Mouse (Mus musculus) MEL (cell line): ENCODE results near the gene Psd. TPM values are rescaled to one million over a fixed set of nuclear protein-coding genes. Genes with fewer than 3 reads are reported as not detected.
A peak's percentile ranks its signal among the peaks of the same experiment; 100 is the strongest.

Experiments used
- DNase-seq: peaks from one replicate; pipeline ENCODE4 v3.0.0; 2011; ENCODE audit warnings: low read depth, low spot score
- H3K27ac ChIP-seq: 2 replicates; pipeline ENCODE4 v1.5.1; 2012; ENCODE audit warnings: low read depth, mild to moderate bottlenecking, control low read depth, low read length, moderate library complexity; ENCODE audit not compliant: control insufficient read depth
- H3K27me3 ChIP-seq, 2 experiments: fragments of 150-350 bp in 1 of 2; sonication (generic) in 1 of 2; 2 replicates each; pipeline ENCODE4 v1.6.1; 2012; ENCODE audit warnings: low read length in 2 of 2, mild to moderate bottlenecking in 2 of 2, improper control_type of control experiment in 1 of 2, moderate library complexity in 1 of 2; ENCODE audit not compliant: insufficient read depth in 2 of 2, control insufficient read depth in 1 of 2
- H3K36me3 ChIP-seq, 2 experiments: 2 replicates each; pipeline ENCODE4 v1.6.1; 2012 to 2014; ENCODE audit warnings: low read length in 2 of 2, improper control_type of control experiment in 1 of 2, inconsistent platforms in 1 of 2, mild to moderate bottlenecking in 1 of 2; ENCODE audit not compliant: insufficient read depth in 2 of 2, control insufficient read depth in 1 of 2
- H3K4me1 ChIP-seq, 2 experiments: fragments of 150-350 bp in 1 of 2; sonication (generic) in 1 of 2; 2 replicates each; pipeline ENCODE4 v1.6.1; 2012; ENCODE audit warnings: low read length in 2 of 2, improper control_type of control experiment in 1 of 2, mild to moderate bottlenecking in 1 of 2; ENCODE audit not compliant: insufficient read depth in 2 of 2, control insufficient read depth in 1 of 2
- H3K4me3 ChIP-seq, 2 experiments: fragments of 150-350 bp in 1 of 2; sonication (generic) in 1 of 2; 2 replicates each; pipeline ENCODE4 v1.5.1; 2012; ENCODE audit warnings: low read depth in 2 of 2, low read length in 2 of 2, mild to moderate bottlenecking in 2 of 2, moderate library complexity in 2 of 2, control low read depth in 1 of 2, improper control_type of control experiment in 1 of 2; ENCODE audit not compliant: control insufficient read depth in 1 of 2, insufficient read depth in 1 of 2
- H3K79me2 ChIP-seq: 2 replicates; pipeline ENCODE4 v1.6.1; 2012; ENCODE audit warnings: mild to moderate bottlenecking, low read length, moderate library complexity; ENCODE audit not compliant: control insufficient read depth, poor library complexity, insufficient read depth
- H3K9ac ChIP-seq: 2 replicates; pipeline ENCODE4 v1.6.1; 2012; ENCODE audit warnings: low read depth, mild to moderate bottlenecking, control low read depth, low read length, moderate library complexity; ENCODE audit not compliant: control insufficient read depth, poor library complexity, severe bottlenecking
- H3K9me3 ChIP-seq: fragments of 150-350 bp; sonication (generic); replicated peaks from 2 replicates; pipeline ENCODE4 v1.6.1; 2012; ENCODE audit warnings: mild to moderate bottlenecking, low read length, improper control_type of control experiment, moderate library complexity; ENCODE audit not compliant: insufficient read depth
- CTCF ChIP-seq, 3 experiments: IDR thresholded peaks in 2 of 3; conservative IDR thresholded peaks in 1 of 3; 2 replicates each; pipeline ENCODE4 v1.5.1; 2011 to 2012; ENCODE audit warnings: low read length in 3 of 3, low read depth in 2 of 3, mild to moderate bottlenecking in 2 of 3, improper control_type of control experiment in 1 of 3, inconsistent platforms in 1 of 3, mixed read lengths in 1 of 3, moderate library complexity in 1 of 3; ENCODE audit not compliant: control insufficient read depth in 1 of 3, insufficient read depth in 1 of 3, poor library complexity in 1 of 3, severe bottlenecking in 1 of 3
- E2F4 ChIP-seq: IDR thresholded peaks from 2 replicates; pipeline ENCODE4 v1.6.1; 2011; ENCODE audit warnings: low read depth, low read length, improper control_type of control experiment, borderline replicate concordance
- EP300 ChIP-seq, 2 experiments: IDR thresholded peaks; 2 replicates each; pipeline ENCODE4 v1.6.1; 2011; ENCODE audit warnings: improper control_type of control experiment in 2 of 2, low read length in 2 of 2, low read depth in 1 of 2, mild to moderate bottlenecking in 1 of 2
- ETS1 ChIP-seq: IDR thresholded peaks from 2 replicates; pipeline ENCODE4 v1.6.1; 2012; ENCODE audit warnings: low read depth, mild to moderate bottlenecking, inconsistent platforms, low read length, improper control_type of control experiment, moderate library complexity
- HCFC1 ChIP-seq: IDR thresholded peaks from 2 replicates; pipeline ENCODE4 v1.6.1; 2012; ENCODE audit warnings: low read depth, mild to moderate bottlenecking, inconsistent platforms, low read length, improper control_type of control experiment, moderate library complexity
- JUND ChIP-seq: IDR thresholded peaks from 2 replicates; pipeline ENCODE4 v1.6.1; 2011; ENCODE audit warnings: low read depth, mild to moderate bottlenecking, improper control_type of control experiment, low read length
- KAT2A ChIP-seq: conservative IDR thresholded peaks from 2 replicates; pipeline ENCODE4 v1.6.1; 2012; ENCODE audit warnings: low read depth, low read length, improper control_type of control experiment, inconsistent platforms
- MAFK ChIP-seq: IDR thresholded peaks from 2 replicates; pipeline ENCODE4 v1.6.1; 2011; ENCODE audit warnings: low read depth, mild to moderate bottlenecking, low read length, improper control_type of control experiment, borderline replicate concordance
- MAZ ChIP-seq: IDR thresholded peaks from 2 replicates; pipeline ENCODE4 v1.6.1; 2012; ENCODE audit warnings: low read depth, mild to moderate bottlenecking, inconsistent platforms, low read length, improper control_type of control experiment
- MXI1 ChIP-seq: IDR thresholded peaks from 2 replicates; pipeline ENCODE4 v1.6.1; 2011; ENCODE audit warnings: mild to moderate bottlenecking, low read depth, low read length, improper control_type of control experiment
- MYB ChIP-seq: IDR thresholded peaks from 2 replicates; pipeline ENCODE4 v1.6.1; 2011; ENCODE audit warnings: mild to moderate bottlenecking, low read depth, low read length, improper control_type of control experiment
- POLR2AphosphoS5 ChIP-seq: IDR thresholded peaks from 2 replicates; pipeline ENCODE4 v1.6.1; 2012; ENCODE audit warnings: low read depth, borderline replicate concordance, mild to moderate bottlenecking, inconsistent platforms, low read length, moderate library complexity, mixed read lengths
- RAD21 ChIP-seq: IDR thresholded peaks from 2 replicates; pipeline ENCODE4 v1.6.1; 2011; ENCODE audit warnings: mild to moderate bottlenecking, low read depth, low read length, improper control_type of control experiment
- SIN3A ChIP-seq: IDR thresholded peaks from 2 replicates; pipeline ENCODE4 v1.6.1; 2012; ENCODE audit warnings: low read length, improper control_type of control experiment, inconsistent platforms
- SMC3 ChIP-seq: IDR thresholded peaks from 2 replicates; pipeline ENCODE4 v1.6.1; 2011; ENCODE audit warnings: low read depth, low read length, improper control_type of control experiment
- TAL1 ChIP-seq: IDR thresholded peaks from 2 replicates; pipeline ENCODE4 v1.6.1; 2012; ENCODE audit warnings: mild to moderate bottlenecking, inconsistent platforms, low read length, moderate library complexity, mixed read lengths
- TCF12 ChIP-seq: IDR thresholded peaks from 2 replicates; pipeline ENCODE4 v1.6.1; 2014; ENCODE audit warnings: low read depth, mild to moderate bottlenecking, inconsistent platforms, low read length, improper control_type of control experiment, moderate library complexity
- UBTF ChIP-seq: IDR thresholded peaks from 2 replicates; pipeline ENCODE4 v1.6.1; 2012; ENCODE audit warnings: low read depth, mild to moderate bottlenecking, inconsistent platforms, low read length, improper control_type of control experiment, moderate library complexity, borderline replicate concordance; ENCODE audit not compliant: insufficient read depth
- USF1 ChIP-seq: IDR thresholded peaks from 2 replicates; pipeline ENCODE4 v1.6.1; 2014; ENCODE audit warnings: low read depth, mild to moderate bottlenecking, inconsistent platforms, low read length, improper control_type of control experiment, moderate library complexity
- USF2 ChIP-seq, 2 experiments: IDR thresholded peaks; 2 replicates each; pipeline ENCODE4 v1.6.1; 2011 to 2012; ENCODE audit warnings: improper control_type of control experiment in 2 of 2, low read length in 2 of 2, borderline replicate concordance in 1 of 2, inconsistent platforms in 1 of 2, low read depth in 1 of 2, mild to moderate bottlenecking in 1 of 2; ENCODE audit not compliant: insufficient read depth in 1 of 2
- ZKSCAN1 ChIP-seq: IDR thresholded peaks from 2 replicates; pipeline ENCODE4 v1.6.1; 2012; ENCODE audit warnings: low read depth, mild to moderate bottlenecking, inconsistent platforms, low read length, improper control_type of control experiment, moderate library complexity
- ZMIZ1 ChIP-seq: IDR thresholded peaks from 2 replicates; pipeline ENCODE4 v1.6.1; 2012; ENCODE audit warnings: low read depth, mild to moderate bottlenecking, inconsistent platforms, low read length, improper control_type of control experiment, moderate library complexity
- polyA plus RNA-seq, 2 experiments: library from polyadenylated mRNA; stranded (reverse) in 1 of 2; unstranded in 1 of 2; fragments of >175 nt in 1 of 2; fragments of >200 nt in 1 of 2; gene quantifications; 2 replicates each; pipeline versions ENCODE4 v1.2.1 to v1.2.4; 2012; ENCODE audit warnings: low replicate concordance in 2 of 2, low read depth in 1 of 2; ENCODE audit not compliant: insufficient read length in 2 of 2, insufficient read depth in 1 of 2, missing spikeins in 1 of 2
- total RNA-seq: library from RNA; depleted of rRNA; stranded (reverse); fragments of 300-350 nt; gene quantifications from 2 replicates; pipeline ENCODE4 v1.2.3, GENCODE M21; 2012

The Psd gene
- total and polyA plus RNA-seq, 3 experiments: 4.5 to 17.2 TPM; not detected in 1

- no peak for TF ChIP-seq KAT2A
- TF ChIP-seq CTCF (IDR thresholded peaks at IDR 0.05 in 2 of 3, conservative IDR thresholded peaks at IDR 0.05 in 1 of 3; ENCODE audit: control insufficient read depth in 1 of 3, insufficient read depth in 1 of 3, low read depth in 2 of 3, low read length in 3 of 3, poor library complexity in 1 of 3, severe bottlenecking in 1 of 3): peak; percentile 90 to 98 (median 94)
- no peak for TF ChIP-seq TAL1
- peak; percentile 75; the same call in 1 of the 2 replicates for TF ChIP-seq SIN3A
- TF ChIP-seq MYB: no peak
- no peak for TF ChIP-seq ETS1
- TF ChIP-seq EP300 (IDR thresholded peaks at IDR 0.05; ENCODE audit: low read depth in 1 of 2, low read length in 2 of 2): no peak
- 0 out of 2 replicates have a peak, but pooled peaks have one; percentile 54 for TF ChIP-seq UBTF
- peak; percentile 91 for TF ChIP-seq MXI1
- no peak for TF ChIP-seq USF2 (IDR thresholded peaks at IDR 0.05; ENCODE audit: borderline replicate concordance in 1 of 2, insufficient read depth in 1 of 2, low read depth in 1 of 2, low read length in 2 of 2)
- TF ChIP-seq USF1: no peak
- no peak for TF ChIP-seq MAFK
Observed at GRCm38 (mm10) chr19:46308706-46309435, 18.1 kb downstream of the Psd start (continued).

GRCm38 (mm10) chr19:46308303-46308702 lies 18.7 kb downstream of the Psd start:
- H3K27ac ChIP-seq: no peak overlapping the region
- peaks cover 0 to 6% of the 10 kb centered on the region in 2 experiments; a peak in 2 of 4 replicates for H3K36me3 ChIP-seq
- no peaks in the 10 kb centered on the region for H3K9me3 ChIP-seq
- TF ChIP-seq HCFC1: no peak
- TF ChIP-seq POLR2AphosphoS5: no peak
- no peak for TF ChIP-seq E2F4
- peaks cover 3% of the 10 kb centered on the region; the same call in 1 of the 2 replicates for H3K79me2 ChIP-seq
- no peak overlapping the region for H3K4me3 ChIP-seq
- no peak for DNase-seq
- peaks cover 3 to 9% of the 10 kb centered on the region in 2 experiments; a peak in 2 of 4 replicates for H3K4me1 ChIP-seq
- H3K27me3 ChIP-seq: no peaks in the 10 kb centered on the region
- no peak overlapping the region for H3K9ac ChIP-seq

GRCm38 (mm10) chr19:46307781-46308180 lies 19.2 kb downstream of the Psd start:
- Histone ChIP-seq H3K4me3 (no peak overlapping the region), H3K4me1 (peaks cover 3 to 10% of the 10 kb centered on the region in 2 experiments; a peak in 2 of 4 replicates), H3K36me3 (peaks cover 0 to 6% of the 10 kb centered on the region in 2 experiments; a peak in 2 of 4 replicates), H3K27ac (no peak overlapping the region), H3K9ac (no peak overlapping the region), H3K79me2 (peaks cover 3% of the 10 kb centered on the region; the same call in 1 of the 2 replicates), H3K9me3 (no peaks in the 10 kb centered on the region), H3K27me3 (no peaks in the 10 kb centered on the region)
- TF ChIP-seq UBTF: no peak
- TF ChIP-seq TCF12: no peak
- no peak for TF ChIP-seq TAL1
- TF ChIP-seq MAZ: no peak
- TF ChIP-seq KAT2A: no peak
- TF ChIP-seq ZMIZ1: no peak
- no peak for TF ChIP-seq SMC3
- TF ChIP-seq JUND: no peak
- no peak for TF ChIP-seq RAD21
- TF ChIP-seq MXI1: no peak
- no peak for TF ChIP-seq ZKSCAN1
- no peak for DNase-seq
